Mouse (Mus musculus): ENCODE results near the gene Astl. TPM values are rescaled to one million over a fixed set of nuclear protein-coding genes. Genes with fewer than 3 reads are reported as not detected.

Gene Astl
- polyA plus RNA-seq, 1 experiment from 2014 or later: not detected

- no peak overlapping the region for H3K4me2 ChIP-seq
- peaks cover 12% of the 10 kb centered on the region for H3K4me1 ChIP-seq (ENCODE audit: control insufficient read depth, insufficient read depth, low read length)
- no peak overlapping the region for H3K27ac ChIP-seq (ENCODE audit: low read depth, low read length)
- H3K27me3 ChIP-seq (ENCODE audit: control insufficient read depth, insufficient read depth, low read length): peaks cover 20% of the 10 kb centered on the region
- 60% methylated on average over 6 of the region's 6 CpGs for WGBS (ENCODE audit: insufficient replicate concordance)
- no peaks in the 10 kb centered on the region for H3K36me3 ChIP-seq (ENCODE audit: control insufficient read depth, insufficient read depth, low read length)
- no peak for ATAC-seq (replicated peaks; ENCODE audit: insufficient number of reproducible peaks, low FRiP score, low TSS enrichment)
- H3K9me3 ChIP-seq (replicated peaks; ENCODE audit: control insufficient read depth, low read length): no peaks in the 10 kb centered on the region
- H3K9ac ChIP-seq (ENCODE audit: low read depth, low read length): no peak overlapping the region
- H3K4me3 ChIP-seq (ENCODE audit: low read depth, low read length): no peak overlapping the region
Observed at GRCm38 (mm10) chr2:127339262-127339661, 823 bp downstream of the Astl start.

- Histone ChIP-seq H3K9ac (ENCODE audit: low read depth, low read length) (no peak overlapping the region), H3K4me2 (no peak overlapping the region), H3K27ac (ENCODE audit: low read depth, low read length) (no peak overlapping the region), H3K4me3 (ENCODE audit: low read depth, low read length) (no peak overlapping the region), H3K9me3 (replicated peaks; ENCODE audit: control insufficient read depth, low read length) (no peaks in the 10 kb centered on the region), H3K36me3 (ENCODE audit: control insufficient read depth, insufficient read depth, low read length) (no peaks in the 10 kb centered on the region), H3K4me1 (ENCODE audit: control insufficient read depth, insufficient read depth, low read length) (0 out of 2 replicates have a peak, but pooled peaks cover 4% of the 10 kb centered on the region), H3K27me3 (ENCODE audit: control insufficient read depth, insufficient read depth, low read length) (peaks cover 20% of the 10 kb centered on the region; the same call in 1 of the 2 replicates)
- ATAC-seq (replicated peaks; ENCODE audit: insufficient number of reproducible peaks, low FRiP score, low TSS enrichment): no peak
- WGBS (ENCODE audit: insufficient replicate concordance): 17% methylated on average over 3 of the region's 3 CpGs
Observed at GRCm38 (mm10) chr2:127341159-127341558, 2.7 kb downstream of the Astl start.

- peaks cover 6% of the 10 kb centered on the region; the same call in 1 of the 2 replicates for H3K27me3 ChIP-seq (ENCODE audit: control insufficient read depth, insufficient read depth, low read length)
- H3K4me1 ChIP-seq (ENCODE audit: control insufficient read depth, insufficient read depth, low read length): no peaks in the 10 kb centered on the region
- WGBS (ENCODE audit: insufficient replicate concordance): 59% methylated on average over 1 of the region's 1 CpGs
- H3K36me3 ChIP-seq (ENCODE audit: control insufficient read depth, insufficient read depth, low read length): no peaks in the 10 kb centered on the region
- H3K9ac ChIP-seq (ENCODE audit: low read depth, low read length): no peak overlapping the region
- no peaks in the 10 kb centered on the region for H3K9me3 ChIP-seq (replicated peaks; ENCODE audit: control insufficient read depth, low read length)
- no peak overlapping the region for H3K27ac ChIP-seq (ENCODE audit: low read depth, low read length)
- H3K4me2 ChIP-seq: no peak overlapping the region
- H3K4me3 ChIP-seq (ENCODE audit: low read depth, low read length): no peak overlapping the region
- no peak for ATAC-seq (replicated peaks; ENCODE audit: insufficient number of reproducible peaks, low FRiP score, low TSS enrichment)
Observed at GRCm38 (mm10) chr2:127346334-127346733, 7.9 kb downstream of the Astl start.

GRCm38 (mm10) chr2:127347147-127347985, 8.9 kb downstream of the Astl start:
- ATAC-seq (replicated peaks; ENCODE audit: insufficient number of reproducible peaks, low FRiP score, low TSS enrichment): no peak

GRCm38 (mm10) chr2:127353881-127354280, 15.4 kb downstream of the Astl start:
- 71% methylated on average over 4 of the region's 4 CpGs for WGBS (ENCODE audit: insufficient replicate concordance)
- Histone ChIP-seq H3K4me3 (ENCODE audit: low read depth, low read length) (no peak overlapping the region), H3K4me2 (no peak overlapping the region), H3K27ac (ENCODE audit: low read depth, low read length) (no peak overlapping the region), H3K4me1 (ENCODE audit: control insufficient read depth, insufficient read depth, low read length) (no peaks in the 10 kb centered on the region), H3K9ac (ENCODE audit: low read depth, low read length) (no peak overlapping the region), H3K36me3 (ENCODE audit: control insufficient read depth, insufficient read depth, low read length) (no peaks in the 10 kb centered on the region), H3K9me3 (replicated peaks; ENCODE audit: control insufficient read depth, low read length) (no peaks in the 10 kb centered on the region), H3K27me3 (ENCODE audit: control insufficient read depth, insufficient read depth, low read length) (peaks cover 3% of the 10 kb centered on the region; the same call in 1 of the 2 replicates)
- no peak for ATAC-seq (replicated peaks; ENCODE audit: insufficient number of reproducible peaks, low FRiP score, low TSS enrichment)

More at GRCm38 (mm10) chr2:127347147-127347985, 8.9 kb downstream of the Astl start:
- Histone ChIP-seq H3K36me3 (ENCODE audit: control insufficient read depth, insufficient read depth, low read length) (no peaks in the 10 kb centered on the region), H3K4me3 (ENCODE audit: low read depth, low read length) (no peak overlapping the region), H3K4me2 (no peak overlapping the region), H3K27me3 (ENCODE audit: control insufficient read depth, insufficient read depth, low read length) (peaks cover 4% of the 10 kb centered on the region; the same call in 1 of the 2 replicates), H3K4me1 (ENCODE audit: control insufficient read depth, insufficient read depth, low read length) (no peaks in the 10 kb centered on the region), H3K27ac (ENCODE audit: low read depth, low read length) (no peak overlapping the region), H3K9ac (ENCODE audit: low read depth, low read length) (no peak overlapping the region), H3K9me3 (replicated peaks; ENCODE audit: control insufficient read depth, low read length) (no peaks in the 10 kb centered on the region)
- WGBS (ENCODE audit: insufficient replicate concordance): 74% methylated on average over 13 of the region's 13 CpGs

- peaks cover 17% of the 10 kb centered on the region for H3K4me1 ChIP-seq (ENCODE audit: control insufficient read depth, insufficient read depth, low read length)
- no peaks in the 10 kb centered on the region for H3K36me3 ChIP-seq (ENCODE audit: control insufficient read depth, insufficient read depth, low read length)
- peak within 1 kb of the TSS; percentile 82 for H3K4me2 ChIP-seq
- peak within 1 kb of the TSS; percentile 71 for H3K27ac ChIP-seq (ENCODE audit: low read depth, low read length)
- ATAC-seq (replicated peaks; ENCODE audit: insufficient number of reproducible peaks, low FRiP score, low TSS enrichment): peak; percentile 85
- no peaks in the 10 kb centered on the region for H3K9me3 ChIP-seq (replicated peaks; ENCODE audit: control insufficient read depth, low read length)
- H3K9ac ChIP-seq (ENCODE audit: low read depth, low read length): peak within 1 kb of the TSS; percentile 67
- peaks cover 50% of the 10 kb centered on the region for H3K27me3 ChIP-seq (ENCODE audit: control insufficient read depth, insufficient read depth, low read length)
- under 1% methylated on average over 48 of the region's 49 CpGs for WGBS (ENCODE audit: insufficient replicate concordance)
- H3K4me3 ChIP-seq (ENCODE audit: low read depth, low read length): peak within 1 kb of the TSS; percentile 57
Observed at GRCm38 (mm10) chr2:127362459-127363281, 24.2 kb downstream of the Astl start, which contains the start of gene Adra2b. Adra2b (plus strand) TSS chr2:127363208.

- under 1% methylated on average over 28 of the region's 28 CpGs for WGBS (ENCODE audit: insufficient replicate concordance)
- H3K4me2 ChIP-seq: peak overlapping the region; percentile 82
- H3K27ac ChIP-seq (ENCODE audit: low read depth, low read length): peak overlapping the region; percentile 71
- H3K27me3 ChIP-seq (ENCODE audit: control insufficient read depth, insufficient read depth, low read length): peaks cover 50% of the 10 kb centered on the region
- H3K9me3 ChIP-seq (replicated peaks; ENCODE audit: control insufficient read depth, low read length): no peaks in the 10 kb centered on the region
- H3K9ac ChIP-seq (ENCODE audit: low read depth, low read length): peak overlapping the region; percentile 67
- peaks cover 17% of the 10 kb centered on the region for H3K4me1 ChIP-seq (ENCODE audit: control insufficient read depth, insufficient read depth, low read length)
- peak overlapping the region; percentile 57 for H3K4me3 ChIP-seq (ENCODE audit: low read depth, low read length)
- ATAC-seq (replicated peaks; ENCODE audit: insufficient number of reproducible peaks, low FRiP score, low TSS enrichment): peak; percentile 16; the same call in 1 of the 2 replicates
- H3K36me3 ChIP-seq (ENCODE audit: control insufficient read depth, insufficient read depth, low read length): no peaks in the 10 kb centered on the region; the same call in 1 of the 2 replicates
Observed at GRCm38 (mm10) chr2:127363282-127363652, 24.8 kb downstream of the Astl start.

- Histone ChIP-seq H3K36me3 (ENCODE audit: control insufficient read depth, insufficient read depth, low read length) (no peaks in the 10 kb centered on the region; the same call in 1 of the 2 replicates), H3K4me3 (ENCODE audit: low read depth, low read length) (peak overlapping the region; percentile 57), H3K4me1 (ENCODE audit: control insufficient read depth, insufficient read depth, low read length) (peaks cover 17% of the 10 kb centered on the region), H3K4me2 (peak overlapping the region; percentile 82), H3K27ac (ENCODE audit: low read depth, low read length) (peak overlapping the region; percentile 71; the same call in 1 of the 2 replicates), H3K27me3 (ENCODE audit: control insufficient read depth, insufficient read depth, low read length) (peaks cover 50% of the 10 kb centered on the region), H3K9me3 (replicated peaks; ENCODE audit: control insufficient read depth, low read length) (no peaks in the 10 kb centered on the region), H3K9ac (ENCODE audit: low read depth, low read length) (peak overlapping the region; percentile 67)
- no peak for ATAC-seq (replicated peaks; ENCODE audit: insufficient number of reproducible peaks, low FRiP score, low TSS enrichment)
- WGBS (ENCODE audit: insufficient replicate concordance): 4% methylated on average over 20 of the region's 20 CpGs
Observed at GRCm38 (mm10) chr2:127363696-127364095, 25.3 kb downstream of the Astl start.

Data from heart, embryonic 11.5 days (tissue).